Mouse (Mus musculus): ENCODE results near the gene Prrt1.

The Prrt1 gene

DNA sequence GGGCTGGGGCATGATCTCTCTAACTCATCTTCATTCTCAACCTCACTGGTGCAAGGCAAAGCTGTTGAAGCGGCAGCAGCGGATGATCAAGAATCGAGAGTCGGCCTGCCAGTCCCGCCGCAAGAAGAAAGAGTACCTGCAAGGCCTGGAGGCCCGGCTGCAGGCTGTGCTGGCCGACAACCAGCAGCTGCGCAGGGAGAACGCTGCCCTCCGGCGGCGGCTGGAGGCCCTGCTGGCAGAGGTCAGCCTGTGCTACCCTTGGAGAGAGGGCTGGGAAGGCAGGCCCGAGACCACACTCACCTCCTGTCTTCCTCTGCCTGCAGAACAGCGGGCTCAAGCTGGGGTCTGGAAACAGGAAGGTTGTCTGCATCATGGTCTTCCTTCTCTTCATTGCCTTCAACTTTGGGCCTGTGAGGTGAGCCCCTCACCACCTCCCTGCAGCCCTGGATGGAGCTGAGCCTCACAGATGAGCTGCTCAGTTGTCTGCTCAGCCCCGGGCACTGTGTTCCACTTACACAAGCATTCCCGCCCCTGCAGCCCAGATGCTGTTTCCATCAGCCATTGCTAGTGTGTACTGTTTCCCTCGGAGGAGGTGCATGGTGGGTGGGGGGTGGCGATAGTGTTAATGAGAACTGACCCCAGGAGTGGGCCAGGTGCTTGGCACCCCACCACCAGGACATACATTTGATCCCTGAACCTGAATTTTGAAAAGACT lies 22.3 kb downstream of the Prrt1 start:
- DNase-seq = peak; percentile 73 to 82

DNA sequence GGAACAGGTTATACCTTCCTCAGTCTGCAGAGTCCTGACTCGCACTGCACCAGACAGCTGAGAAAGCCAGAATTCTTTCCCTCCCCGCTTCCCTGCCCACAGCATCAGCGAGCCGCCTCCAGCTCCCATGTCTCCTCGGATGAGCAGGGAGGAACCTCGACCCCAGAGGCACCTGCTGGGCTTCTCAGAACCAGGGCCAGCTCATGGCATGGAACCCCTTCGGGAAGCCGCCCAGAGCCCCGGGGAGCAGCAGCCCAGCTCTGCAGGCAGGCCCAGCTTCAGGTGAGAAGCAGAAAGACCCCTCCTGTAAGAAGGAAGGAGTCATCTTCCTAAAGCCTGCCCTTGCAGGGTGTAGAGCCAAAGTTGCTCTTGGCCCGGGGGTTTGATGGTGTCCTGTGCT lies 23.2 kb downstream of the Prrt1 start:
- DNase-seq = no peak

- no peak for DNase-seq
These were observed 23.7 kb downstream of the Prrt1 start for GRCm38 (mm10) chr17:34652985-34653384.

DNA sequence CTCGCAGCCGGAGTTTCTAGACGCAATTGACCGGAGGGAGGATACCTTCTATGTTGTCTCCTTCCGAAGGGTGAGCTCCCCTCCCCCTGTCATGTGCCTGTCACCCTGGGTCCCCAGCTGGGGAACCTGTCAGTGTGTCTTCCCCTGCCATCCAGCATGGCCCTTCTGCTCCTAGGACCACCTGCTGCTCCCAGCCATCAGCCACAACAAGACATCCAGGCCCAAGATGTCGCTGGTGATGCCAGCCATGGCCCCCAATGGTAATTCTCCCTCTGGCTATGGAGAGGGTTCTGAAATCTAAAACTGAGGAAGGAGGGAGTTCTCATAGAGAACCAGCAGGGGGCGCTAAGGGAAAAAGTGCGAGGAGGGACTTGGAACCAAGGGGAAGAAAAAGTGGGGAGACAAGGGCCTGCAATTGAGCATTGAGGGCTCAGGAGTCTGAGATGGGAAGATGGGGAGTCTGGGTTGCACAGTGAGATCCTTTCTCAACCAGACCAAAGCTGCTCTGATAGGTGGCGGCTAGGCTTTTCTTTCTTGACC lies 24.5 kb downstream of the Prrt1 start:
- peak; percentile 70 to 74 for DNase-seq

- DNase-seq = no peak
These were observed 25.1 kb downstream of the Prrt1 start for GRCm38 (mm10) chr17:34654392-34654791.

- DNase-seq = peak; percentile 51 to 69
These were observed 25.8 kb downstream of the Prrt1 start for GRCm38 (mm10) chr17:34655160-34655559.

DNA sequence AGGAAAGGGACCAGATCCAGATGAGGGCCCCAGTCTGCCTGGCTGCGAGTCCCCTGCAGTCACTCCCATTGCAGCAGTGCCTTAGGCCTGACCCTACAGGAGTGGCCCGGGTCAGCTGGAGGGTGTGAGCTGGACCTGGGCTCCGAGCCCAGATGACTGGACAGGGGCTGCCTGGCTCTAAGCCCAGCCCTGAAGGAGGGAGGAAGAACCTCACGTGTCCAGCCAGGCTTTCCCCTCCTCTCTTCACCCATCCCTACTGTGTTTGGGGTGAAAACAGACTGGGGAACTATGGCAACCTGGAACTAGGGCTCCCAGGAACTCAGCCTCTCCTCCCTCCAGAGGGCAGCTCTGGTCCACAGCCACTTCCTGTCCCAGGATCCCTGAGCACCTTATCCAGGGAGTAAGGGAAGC lies 26.3 kb downstream of the Prrt1 start:
- peak; percentile 82 to 89 for DNase-seq

- no peak for DNase-seq
These were observed 27.3 kb downstream of the Prrt1 start for GRCm38 (mm10) chr17:34656666-34657065.

GRCm38 (mm10) chr17:34657271-34657670 lies 27.9 kb downstream of the Prrt1 start:
- DNase-seq = no peak

GRCm38 (mm10) chr17:34658145-34658544 lies 28.8 kb downstream of the Prrt1 start:
- no peak for DNase-seq

DNA sequence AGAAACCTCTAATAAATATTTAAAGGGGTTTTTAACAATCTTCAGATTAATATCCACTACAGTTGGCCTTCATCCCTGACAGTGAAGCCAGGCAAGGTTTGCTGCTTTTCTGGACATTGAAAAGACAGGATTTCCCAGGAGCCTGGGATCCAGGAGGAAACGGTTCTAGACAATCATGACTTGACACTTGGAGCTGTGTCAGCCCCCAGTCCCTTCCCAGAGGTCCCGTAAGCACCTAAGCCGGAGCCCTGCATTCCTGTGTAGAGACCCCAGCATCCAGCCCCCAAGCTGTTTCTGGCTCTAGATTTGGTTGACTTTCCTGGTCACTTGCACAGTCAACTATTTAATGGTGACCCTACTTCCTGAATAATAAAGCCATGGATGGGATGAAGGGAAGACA lies 29.3 kb downstream of the Prrt1 start:
- no peak for DNase-seq

GRCm38 (mm10) chr17:34659181-34659896 lies 30.0 kb downstream of the Prrt1 start:
- DNase-seq = peak in 1 of 2 experiments; percentile 27

GRCm38 (mm10) chr17:34659897-34660214 lies 30.5 kb downstream of the Prrt1 start:
- no peak for DNase-seq

GRCm38 (mm10) chr17:34660259-34660820 lies 31.0 kb downstream of the Prrt1 start:
- peak in 1 of 2 experiments; percentile 19 for DNase-seq

- peak; percentile 67 to 79 for DNase-seq
These were observed 31.8 kb downstream of the Prrt1 start for GRCm38 (mm10) chr17:34661121-34661591.

DNA sequence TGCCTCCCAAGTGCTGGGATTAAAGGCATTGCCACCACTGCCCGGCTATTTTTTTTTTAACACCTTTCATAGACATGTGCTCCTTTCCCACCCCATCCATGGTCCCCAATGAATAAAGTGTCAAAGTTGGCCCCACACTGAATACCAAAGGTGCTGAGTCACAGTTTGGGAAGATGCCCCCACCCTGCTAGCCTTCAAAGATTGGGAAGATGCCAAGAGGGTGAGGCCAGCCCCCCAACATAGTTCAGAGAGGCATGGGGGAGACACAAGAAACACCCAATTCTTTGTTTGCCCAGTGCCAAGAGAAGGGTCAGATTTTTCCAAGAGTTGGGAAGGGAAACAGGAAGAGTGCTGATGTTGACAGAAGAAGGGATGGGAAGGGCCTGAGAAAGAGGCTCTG lies 33.1 kb downstream of the Prrt1 start:
- no peak for DNase-seq

GRCm38 (mm10) chr17:34662978-34663377 lies 33.6 kb downstream of the Prrt1 start:
- DNase-seq = no peak

DNA sequence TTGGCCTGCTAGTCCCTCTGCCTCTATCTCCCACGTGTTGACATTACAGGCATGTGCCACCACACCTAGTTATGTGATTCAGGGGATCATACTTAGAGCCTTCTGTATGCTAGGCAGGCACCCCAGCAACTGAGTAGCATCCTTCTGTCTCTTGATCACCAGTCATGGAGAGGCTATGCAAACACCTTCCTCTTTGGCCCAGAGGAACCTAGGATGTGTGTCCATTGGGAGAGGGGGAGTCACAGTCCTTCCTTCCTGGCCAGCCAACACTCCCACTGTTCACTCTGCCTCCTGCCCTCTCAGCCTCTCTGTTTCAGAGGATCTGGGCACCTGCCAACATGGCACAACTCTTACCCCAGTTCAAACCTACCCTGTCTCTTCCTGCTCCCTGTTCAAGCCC lies 34.2 kb downstream of the Prrt1 start:
- DNase-seq = no peak

GRCm38 (mm10) chr17:34664472-34664871 lies 35.1 kb downstream of the Prrt1 start:
- no peak for DNase-seq

DNA sequence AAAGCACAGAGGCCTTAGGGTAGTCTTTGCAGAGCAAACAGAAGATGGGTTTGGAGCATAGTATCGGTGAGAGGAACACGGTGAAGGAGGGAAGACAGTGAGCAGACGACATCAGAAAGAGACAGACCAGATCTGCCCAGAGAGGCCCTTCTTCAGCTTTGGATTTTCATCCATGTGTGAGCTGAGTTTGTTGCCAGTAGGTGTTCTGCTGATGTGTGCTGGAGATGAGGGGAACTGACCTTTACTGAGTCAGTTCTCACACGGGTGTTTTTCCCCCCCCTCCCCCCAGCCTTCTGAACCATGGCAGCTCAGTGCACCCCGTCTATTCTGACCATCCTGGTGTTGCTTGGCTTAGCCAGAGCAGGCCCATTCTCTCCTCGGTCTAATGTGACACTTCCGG lies 40.9 kb downstream of the Prrt1 start, which contains the start of gene Tnxb:
TSS of gene Tnxb (plus strand) at position 301 of the 400 bp plus-strand sequence.
- no peak for DNase-seq

GRCm38 (mm10) chr17:34671151-34672066 lies 42.1 kb downstream of the Prrt1 start:
- DNase-seq = peak; percentile 54 to 60

DNA sequence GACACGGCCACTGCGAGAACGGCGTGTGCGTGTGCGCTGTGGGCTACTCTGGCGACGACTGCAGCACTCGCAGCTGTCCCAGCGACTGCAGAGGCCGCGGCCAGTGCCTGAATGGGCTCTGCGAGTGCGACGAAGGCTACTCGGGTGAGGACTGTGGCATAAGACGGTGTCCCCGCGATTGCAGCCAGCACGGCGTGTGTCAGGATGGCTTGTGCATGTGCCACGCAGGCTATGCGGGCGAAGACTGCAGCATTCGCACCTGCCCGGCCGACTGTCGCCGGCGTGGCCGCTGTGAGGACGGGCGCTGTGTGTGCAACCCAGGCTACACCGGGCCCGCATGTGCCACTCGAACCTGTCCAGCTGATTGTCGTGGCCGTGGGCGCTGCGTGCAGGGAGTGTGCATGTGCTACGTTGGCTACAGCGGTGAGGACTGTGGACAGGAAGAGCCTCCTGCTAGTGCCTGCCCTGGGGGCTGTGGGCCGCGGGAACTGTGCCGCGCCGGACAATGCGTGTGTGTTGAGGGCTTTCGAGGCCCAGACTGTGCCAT lies 43.0 kb downstream of the Prrt1 start:
- DNase-seq = peak in 1 of 2 experiments; percentile 19

Data from kidney, postnatal 4 days (tissue).